Mouse (Mus musculus) MEL (cell line): ENCODE results near the gene Rab3gap2. TPM values are rescaled to one million over a fixed set of nuclear protein-coding genes. Genes with fewer than 3 reads are reported as not detected.

Experiments
- DNase-seq: peaks from one replicate; pipeline ENCODE4 v3.0.0; 2011; ENCODE audit warnings: low read depth, low spot score
- H3K27ac ChIP-seq: 2 replicates; pipeline ENCODE4 v1.5.1; 2012; ENCODE audit warnings: low read depth, mild to moderate bottlenecking, control low read depth, low read length, moderate library complexity; ENCODE audit not compliant: control insufficient read depth
- H3K27me3 ChIP-seq, 2 experiments: fragments of 150-350 bp in 1 of 2; sonication (generic) in 1 of 2; 2 replicates each; pipeline ENCODE4 v1.6.1; 2012; ENCODE audit warnings: low read length in 2 of 2, mild to moderate bottlenecking in 2 of 2, improper control_type of control experiment in 1 of 2, moderate library complexity in 1 of 2; ENCODE audit not compliant: insufficient read depth in 2 of 2, control insufficient read depth in 1 of 2
- H3K36me3 ChIP-seq, 2 experiments: 2 replicates each; pipeline ENCODE4 v1.6.1; 2012 to 2014; ENCODE audit warnings: low read length in 2 of 2, improper control_type of control experiment in 1 of 2, inconsistent platforms in 1 of 2, mild to moderate bottlenecking in 1 of 2; ENCODE audit not compliant: insufficient read depth in 2 of 2, control insufficient read depth in 1 of 2
- H3K4me1 ChIP-seq, 2 experiments: fragments of 150-350 bp in 1 of 2; sonication (generic) in 1 of 2; 2 replicates each; pipeline ENCODE4 v1.6.1; 2012; ENCODE audit warnings: low read length in 2 of 2, improper control_type of control experiment in 1 of 2, mild to moderate bottlenecking in 1 of 2; ENCODE audit not compliant: insufficient read depth in 2 of 2, control insufficient read depth in 1 of 2
- H3K4me3 ChIP-seq, 2 experiments: fragments of 150-350 bp in 1 of 2; sonication (generic) in 1 of 2; 2 replicates each; pipeline ENCODE4 v1.5.1; 2012; ENCODE audit warnings: low read depth in 2 of 2, low read length in 2 of 2, mild to moderate bottlenecking in 2 of 2, moderate library complexity in 2 of 2, control low read depth in 1 of 2, improper control_type of control experiment in 1 of 2; ENCODE audit not compliant: control insufficient read depth in 1 of 2, insufficient read depth in 1 of 2
- H3K79me2 ChIP-seq: 2 replicates; pipeline ENCODE4 v1.6.1; 2012; ENCODE audit warnings: mild to moderate bottlenecking, low read length, moderate library complexity; ENCODE audit not compliant: control insufficient read depth, poor library complexity, insufficient read depth
- H3K9ac ChIP-seq: 2 replicates; pipeline ENCODE4 v1.6.1; 2012; ENCODE audit warnings: low read depth, mild to moderate bottlenecking, control low read depth, low read length, moderate library complexity; ENCODE audit not compliant: control insufficient read depth, poor library complexity, severe bottlenecking
- H3K9me3 ChIP-seq: fragments of 150-350 bp; sonication (generic); replicated peaks from 2 replicates; pipeline ENCODE4 v1.6.1; 2012; ENCODE audit warnings: mild to moderate bottlenecking, low read length, improper control_type of control experiment, moderate library complexity; ENCODE audit not compliant: insufficient read depth
- BHLHE40 ChIP-seq: IDR thresholded peaks from 2 replicates; pipeline ENCODE4 v1.6.1; 2012; ENCODE audit warnings: low read depth, mild to moderate bottlenecking, inconsistent platforms, low read length, improper control_type of control experiment, borderline replicate concordance
- CHD1 ChIP-seq: IDR thresholded peaks from 2 replicates; pipeline ENCODE4 v1.6.1; 2012; ENCODE audit warnings: low read depth, mild to moderate bottlenecking, inconsistent platforms, low read length, improper control_type of control experiment
- CHD2 ChIP-seq: IDR thresholded peaks from 2 replicates; pipeline ENCODE4 v1.6.1; 2011; ENCODE audit warnings: low read length, improper control_type of control experiment
- GABPA ChIP-seq: IDR thresholded peaks from 2 replicates; pipeline ENCODE4 v1.6.1; 2012; ENCODE audit warnings: low read depth, mild to moderate bottlenecking, inconsistent platforms, low read length, improper control_type of control experiment, moderate library complexity
- GATA1 ChIP-seq: IDR thresholded peaks from 2 replicates; pipeline ENCODE4 v1.6.1; 2011; ENCODE audit warnings: low read depth, low read length, improper control_type of control experiment
- JUND ChIP-seq: IDR thresholded peaks from 2 replicates; pipeline ENCODE4 v1.6.1; 2011; ENCODE audit warnings: low read depth, mild to moderate bottlenecking, improper control_type of control experiment, low read length
- MAZ ChIP-seq: IDR thresholded peaks from 2 replicates; pipeline ENCODE4 v1.6.1; 2012; ENCODE audit warnings: low read depth, mild to moderate bottlenecking, inconsistent platforms, low read length, improper control_type of control experiment
- MYB ChIP-seq: IDR thresholded peaks from 2 replicates; pipeline ENCODE4 v1.6.1; 2011; ENCODE audit warnings: mild to moderate bottlenecking, low read depth, low read length, improper control_type of control experiment
- NELFE ChIP-seq: IDR thresholded peaks from 2 replicates; pipeline ENCODE4 v1.6.1; 2011; ENCODE audit warnings: low read depth, low read length, improper control_type of control experiment
- NRF1 ChIP-seq: IDR thresholded peaks from 2 replicates; pipeline ENCODE4 v1.6.1; 2014; ENCODE audit warnings: low read depth, mild to moderate bottlenecking, inconsistent platforms, low read length, improper control_type of control experiment, moderate library complexity; ENCODE audit not compliant: poor library complexity, insufficient read depth, severe bottlenecking
- POLR2A ChIP-seq, 2 experiments: IDR thresholded peaks; 2 replicates each; pipeline ENCODE4 v1.6.1; 2011 to 2012; ENCODE audit warnings: low read length in 2 of 2, mild to moderate bottlenecking in 2 of 2, control low read depth in 1 of 2, improper control_type of control experiment in 1 of 2, low read depth in 1 of 2, moderate library complexity in 1 of 2; ENCODE audit not compliant: control insufficient read depth in 1 of 2, insufficient read depth in 1 of 2, poor library complexity in 1 of 2
- POLR2AphosphoS2 ChIP-seq: IDR thresholded peaks from 2 replicates; pipeline ENCODE4 v1.6.1; 2011; ENCODE audit warnings: low read length, improper control_type of control experiment
- SIN3A ChIP-seq: IDR thresholded peaks from 2 replicates; pipeline ENCODE4 v1.6.1; 2012; ENCODE audit warnings: low read length, improper control_type of control experiment, inconsistent platforms
- TAL1 ChIP-seq: IDR thresholded peaks from 2 replicates; pipeline ENCODE4 v1.6.1; 2012; ENCODE audit warnings: mild to moderate bottlenecking, inconsistent platforms, low read length, moderate library complexity, mixed read lengths
- TBP ChIP-seq: IDR thresholded peaks from 2 replicates; pipeline ENCODE4 v1.8.0; 2011; ENCODE audit warnings: low read depth, low read length, improper control_type of control experiment
- USF1 ChIP-seq: IDR thresholded peaks from 2 replicates; pipeline ENCODE4 v1.6.1; 2014; ENCODE audit warnings: low read depth, mild to moderate bottlenecking, inconsistent platforms, low read length, improper control_type of control experiment, moderate library complexity
- ZKSCAN1 ChIP-seq: IDR thresholded peaks from 2 replicates; pipeline ENCODE4 v1.6.1; 2012; ENCODE audit warnings: low read depth, mild to moderate bottlenecking, inconsistent platforms, low read length, improper control_type of control experiment, moderate library complexity
- ZNF384 ChIP-seq: IDR thresholded peaks from 2 replicates; pipeline ENCODE4 v1.6.1; 2012; ENCODE audit warnings: low read depth, mild to moderate bottlenecking, inconsistent platforms, low read length, improper control_type of control experiment
- polyA plus RNA-seq, 2 experiments: library from polyadenylated mRNA; stranded (reverse) in 1 of 2; unstranded in 1 of 2; fragments of >175 nt in 1 of 2; fragments of >200 nt in 1 of 2; gene quantifications; 2 replicates each; pipeline versions ENCODE4 v1.2.1 to v1.2.4; 2012; ENCODE audit warnings: low replicate concordance in 2 of 2, low read depth in 1 of 2; ENCODE audit not compliant: insufficient read length in 2 of 2, insufficient read depth in 1 of 2, missing spikeins in 1 of 2
- total RNA-seq: library from RNA; depleted of rRNA; stranded (reverse); fragments of 300-350 nt; gene quantifications from 2 replicates; pipeline ENCODE4 v1.2.3, GENCODE M21; 2012; rRNA removed

Rab3gap2 gene
- total and polyA plus RNA-seq, 3 experiments: 24.1 to 40.1 TPM; not detected in 1

DNA sequence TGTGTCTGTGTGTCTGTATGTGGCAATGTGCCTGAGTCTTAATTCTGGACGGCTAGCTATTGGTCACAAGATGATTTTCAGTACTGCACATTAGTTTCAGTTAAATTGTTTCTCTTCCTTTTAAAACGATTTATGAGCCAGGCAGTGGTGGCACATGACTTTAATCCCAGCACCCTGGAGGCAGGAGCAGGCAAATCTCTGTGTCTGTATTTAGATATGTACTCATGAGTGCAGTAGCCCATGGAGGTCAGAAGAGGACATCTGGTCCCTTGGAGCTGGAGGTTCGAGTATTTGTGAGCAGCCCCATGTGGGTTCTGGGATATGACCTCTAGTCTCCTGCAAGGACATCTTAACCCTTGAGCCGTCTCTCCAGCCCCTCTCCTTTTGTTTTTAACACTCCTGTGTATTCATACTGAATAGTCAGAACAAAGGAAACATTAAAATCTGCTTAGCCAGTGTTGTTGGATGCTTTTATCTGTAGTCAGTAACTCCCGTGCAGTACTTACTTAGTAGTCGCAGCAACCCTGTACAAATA, 131.4 kb downstream of the Rab3gap2 start:
- H3K27me3 ChIP-seq: no peaks in the 10 kb centered on the region
- H3K36me3 ChIP-seq: peaks cover 0 to 5% of the 10 kb centered on the region in 2 experiments; a peak in 1 of 4 replicates
- H3K4me3 ChIP-seq: no peak overlapping the region
- H3K9me3 ChIP-seq: no peaks in the 10 kb centered on the region
- no peak overlapping the region for H3K9ac ChIP-seq
- H3K27ac ChIP-seq: no peak overlapping the region
- H3K79me2 ChIP-seq: no peaks in the 10 kb centered on the region; the same call in 1 of the 2 replicates
- no peak for DNase-seq
- no peak for TF ChIP-seq TAL1
- no peak for TF ChIP-seq SIN3A
- TF ChIP-seq GABPA: no peak
- no peak for TF ChIP-seq ZNF384
- TF ChIP-seq MYB: no peak
- TF ChIP-seq GATA1: no peak
- no peak for TF ChIP-seq MAZ
- TF ChIP-seq ZKSCAN1: no peak
- TF ChIP-seq USF1: no peak
- no peak for TF ChIP-seq POLR2A (IDR thresholded peaks at IDR 0.05; ENCODE audit: control insufficient read depth in 1 of 2, insufficient read depth in 1 of 2, low read depth in 1 of 2, low read length in 2 of 2, poor library complexity in 1 of 2)
- TF ChIP-seq NELFE: no peak
- no peak for TF ChIP-seq JUND
- no peak for TF ChIP-seq POLR2AphosphoS2
- no peak for TF ChIP-seq CHD1
- TF ChIP-seq BHLHE40: no peak
- TF ChIP-seq TBP: no peak
- TF ChIP-seq NRF1: no peak
- no peak for TF ChIP-seq CHD2
- H3K4me1 ChIP-seq: peaks cover 2 to 3% of the 10 kb centered on the region in 2 experiments; a peak in 1 of 4 replicates

Other genes with a start within 250 kb of the Rab3gap2 start
- not detected in 2 replicates for gene Mark1, start 204.5 kb upstream of the Rab3gap2 start, total RNA-seq
- not detected for gene Mark1, start 204.5 kb upstream of the Rab3gap2 start, polyA plus RNA-seq
- 36.9 and 39.9 TPM in 2 replicates for gene Iars2, start 125.3 kb downstream of the Rab3gap2 start, total RNA-seq
- gene Iars2, start 125.3 kb downstream of the Rab3gap2 start, polyA plus RNA-seq: 10 to 100 TPM in 1 of 2 experiments, not detected in 1; 43.9 TPM
- 28.5 and 29.1 TPM in 2 replicates for gene Bpnt1, start 128.0 kb downstream of the Rab3gap2 start, total RNA-seq
- gene Bpnt1, start 128.0 kb downstream of the Rab3gap2 start, polyA plus RNA-seq: 10 to 100 TPM in 1 of 2 experiments, not detected in 1; 22.0 TPM
- 177 and 197 TPM in 2 replicates for gene Eprs, start 158.9 kb downstream of the Rab3gap2 start, total RNA-seq
- gene Eprs, start 158.9 kb downstream of the Rab3gap2 start, polyA plus RNA-seq: 100 to 1,000 TPM; 177 to 355 TPM